Mouse (Mus musculus): Measurements from ENCODE around the gene Slc5a11. TPM values are rescaled to one million over a fixed set of nuclear protein-coding genes. Genes with fewer than 3 reads are reported as not detected.

Slc5a11 gene
- total RNA-seq, 2 experiments from 2014 or later, result not detected

GRCm38 (mm10) chr7:123193201-123193600 lies 21.4 kb upstream of the Slc5a11 start:
- no peak overlapping the region for H3K4me3 ChIP-seq
- H3K27ac ChIP-seq, result no peak overlapping the region
- TF ChIP-seq CTCF (IDR thresholded peaks at IDR 0.05), result no peak
- no peak for DNase-seq
- intact Hi-C loops (cut with DNase I), result no loop called here

GRCm38 (mm10) chr7:123194696-123195095 lies 19.9 kb upstream of the Slc5a11 start:
- no peak for TF ChIP-seq CTCF (IDR thresholded peaks at IDR 0.05)
- intact Hi-C loops (cut with DNase I), result no loop called here
- Histone ChIP-seq H3K4me3 (no peak overlapping the region), H3K27ac (no peak overlapping the region)
- DNase-seq, result no peak

GRCm38 (mm10) chr7:123196432-123196831 lies 18.1 kb upstream of the Slc5a11 start:
- no peak overlapping the region for H3K4me3 ChIP-seq
- H3K27ac ChIP-seq, result no peak overlapping the region
- intact Hi-C loops (cut with DNase I), result no loop called here
- DNase-seq, result no peak
- no peak for TF ChIP-seq CTCF (IDR thresholded peaks at IDR 0.05)

DNA sequence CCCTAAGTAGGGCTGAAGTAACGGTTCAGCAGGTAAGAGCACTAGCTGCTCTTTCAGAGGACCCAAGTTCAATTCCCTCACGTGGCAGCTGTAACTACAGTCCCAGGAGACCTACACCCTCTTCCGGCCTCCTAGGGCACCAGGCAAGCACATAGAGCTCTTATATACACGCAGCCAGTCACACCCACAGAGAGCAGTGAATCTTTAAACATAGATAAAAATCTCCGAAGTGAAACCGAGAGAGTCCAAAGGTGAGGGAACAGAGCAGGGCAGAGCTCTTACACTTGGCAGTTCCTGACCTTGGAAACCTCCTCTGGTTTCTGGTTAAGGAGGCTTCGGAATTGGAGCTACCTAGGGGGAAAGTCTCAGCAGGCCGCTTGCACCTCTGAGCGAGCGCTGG lies 15.9 kb upstream of the Slc5a11 start:
- DNase-seq, result no peak
- no peak overlapping the region for H3K4me3 ChIP-seq
- H3K27ac ChIP-seq, result no peak overlapping the region
- TF ChIP-seq CTCF (IDR thresholded peaks at IDR 0.05), result no peak
- intact Hi-C loops (cut with DNase I), result no loop called here

DNA sequence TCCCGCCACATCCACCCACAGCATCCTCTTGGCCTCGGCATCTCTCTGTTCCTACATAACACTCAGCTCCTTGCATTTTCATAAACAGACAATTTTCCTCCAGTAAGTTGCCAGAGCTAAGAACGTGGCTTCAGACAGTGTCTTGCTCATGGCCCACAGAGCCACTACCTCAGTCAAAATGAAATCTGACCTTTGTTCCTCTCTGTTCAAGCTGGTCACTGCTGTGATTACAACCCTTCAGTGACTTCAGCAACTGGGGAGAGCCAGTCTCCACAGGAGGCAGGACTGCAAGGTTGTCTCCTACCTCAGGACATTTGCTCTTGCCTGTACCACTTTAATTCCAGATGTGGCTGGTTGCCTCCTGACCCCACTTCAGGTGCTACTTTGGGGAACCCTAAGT lies 15.4 kb upstream of the Slc5a11 start:
- Histone ChIP-seq H3K27ac (no peak overlapping the region), H3K4me3 (no peak overlapping the region)
- TF ChIP-seq CTCF (IDR thresholded peaks at IDR 0.05), result no peak
- intact Hi-C loops (cut with DNase I), result no loop called here
- no peak for DNase-seq

- no peak overlapping the region for H3K27ac ChIP-seq
- no peak for TF ChIP-seq CTCF (IDR thresholded peaks at IDR 0.05)
- intact Hi-C loops (cut with DNase I), result no loop called here
- H3K4me3 ChIP-seq, result no peak overlapping the region
- DNase-seq, result no peak
Observed at GRCm38 (mm10) chr7:123199656-123200206, 14.8 kb upstream of the Slc5a11 start.

- intact Hi-C loops (cut with DNase I), result no loop called here
- no peak overlapping the region for H3K27ac ChIP-seq
- no peak for DNase-seq
- no peak for TF ChIP-seq CTCF (IDR thresholded peaks at IDR 0.05)
- H3K4me3 ChIP-seq, result no peak overlapping the region
Observed at GRCm38 (mm10) chr7:123200722-123201121, 13.9 kb upstream of the Slc5a11 start.

DNA sequence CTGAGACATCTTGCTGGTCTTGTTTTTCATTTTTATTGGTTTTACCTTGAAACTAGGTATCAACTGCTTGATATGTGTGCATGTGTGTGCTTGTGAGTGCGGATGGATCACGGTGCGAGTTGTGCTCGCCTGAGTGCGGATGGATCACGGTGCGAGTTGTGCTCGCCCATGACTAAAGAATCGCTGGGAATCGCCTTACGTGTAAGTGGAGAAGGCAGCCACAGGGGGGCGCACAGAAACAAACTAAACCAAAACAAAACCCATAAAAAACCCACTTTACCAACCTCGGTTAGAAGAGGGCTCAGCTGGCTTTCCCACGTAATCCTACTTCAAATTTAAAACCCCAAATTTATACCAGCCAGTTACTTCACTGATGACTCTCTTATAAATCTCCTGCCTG lies 9.3 kb upstream of the Slc5a11 start:
- intact Hi-C loops (cut with DNase I), result loop anchor here (1.0 to 5.0 kb wide), 2 partner anchors 192 to 261 kb away; no protein-coding TSS in a partner anchor
- TF ChIP-seq CTCF (IDR thresholded peaks at IDR 0.05), result peak; percentile 68
- Histone ChIP-seq H3K27ac (no peak overlapping the region), H3K4me3 (no peak overlapping the region)
- DNase-seq, result peak; percentile 49

- DNase-seq, result no peak
- no peak overlapping the region for H3K27ac ChIP-seq
- TF ChIP-seq CTCF (IDR thresholded peaks at IDR 0.05), result no peak
- no peak overlapping the region for H3K4me3 ChIP-seq
- intact Hi-C loops (cut with DNase I), result loop anchor here (5.0 kb wide), 1 partner anchor 190 kb away; no protein-coding TSS in a partner anchor
Observed at GRCm38 (mm10) chr7:123207561-123207960, 7.0 kb upstream of the Slc5a11 start.

GRCm38 (mm10) chr7:123209864-123210263 lies 4.7 kb upstream of the Slc5a11 start:
- Histone ChIP-seq H3K4me3 (no peak overlapping the region), H3K27ac (no peak overlapping the region)
- intact Hi-C loops (cut with DNase I), result loop anchor here (5.0 kb wide), 1 partner anchor 187 kb away; no protein-coding TSS in a partner anchor
- TF ChIP-seq CTCF (IDR thresholded peaks at IDR 0.05), result no peak
- DNase-seq, result no peak

DNA sequence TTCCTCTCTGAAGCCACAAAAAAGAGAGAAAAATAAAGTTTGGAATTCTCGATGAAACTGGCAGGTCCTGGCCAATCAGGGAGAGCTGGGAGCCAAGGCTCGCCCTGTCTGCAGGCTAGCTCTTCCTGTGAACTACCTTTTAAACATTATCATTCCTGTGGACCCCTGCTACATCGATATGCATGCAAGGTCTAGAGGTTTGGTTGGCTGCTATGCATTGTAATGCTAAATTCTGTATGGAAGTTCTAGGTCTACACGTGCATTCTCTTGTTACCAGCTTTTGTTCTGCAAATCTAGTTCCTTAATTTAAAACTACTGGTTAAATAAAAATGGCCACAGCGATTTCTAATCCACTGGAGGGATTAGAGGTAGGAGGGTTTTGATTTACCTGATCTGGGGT lies 3.1 kb upstream of the Slc5a11 start:
- no peak for DNase-seq
- no peak overlapping the region for H3K4me3 ChIP-seq
- no peak overlapping the region for H3K27ac ChIP-seq
- intact Hi-C loops (cut with DNase I), result no loop called here
- TF ChIP-seq CTCF (IDR thresholded peaks at IDR 0.05), result no peak

DNA sequence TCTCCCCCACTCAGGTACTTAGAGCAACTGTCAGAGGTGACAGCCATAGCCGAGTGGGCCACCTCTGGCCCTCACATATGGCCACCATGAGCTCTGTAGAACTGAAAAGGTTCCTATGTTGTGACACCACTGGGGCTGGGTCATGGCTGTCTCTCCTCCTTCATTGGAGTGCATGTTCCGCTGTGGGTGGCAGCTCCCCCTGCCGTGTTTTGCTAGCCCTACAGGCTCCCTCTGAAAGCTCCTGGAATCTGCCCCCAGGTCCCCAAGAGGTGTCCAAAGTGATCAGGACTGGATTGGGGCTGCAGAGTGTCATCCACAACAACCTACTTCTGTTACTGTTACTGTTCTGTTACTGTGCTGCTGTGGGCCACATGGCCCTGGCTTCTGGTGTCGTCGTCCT lies 2.3 kb upstream of the Slc5a11 start:
- no peak for TF ChIP-seq CTCF (IDR thresholded peaks at IDR 0.05)
- no peak overlapping the region for H3K27ac ChIP-seq
- intact Hi-C loops (cut with DNase I), result no loop called here
- DNase-seq, result no peak
- H3K4me3 ChIP-seq, result no peak overlapping the region

DNA sequence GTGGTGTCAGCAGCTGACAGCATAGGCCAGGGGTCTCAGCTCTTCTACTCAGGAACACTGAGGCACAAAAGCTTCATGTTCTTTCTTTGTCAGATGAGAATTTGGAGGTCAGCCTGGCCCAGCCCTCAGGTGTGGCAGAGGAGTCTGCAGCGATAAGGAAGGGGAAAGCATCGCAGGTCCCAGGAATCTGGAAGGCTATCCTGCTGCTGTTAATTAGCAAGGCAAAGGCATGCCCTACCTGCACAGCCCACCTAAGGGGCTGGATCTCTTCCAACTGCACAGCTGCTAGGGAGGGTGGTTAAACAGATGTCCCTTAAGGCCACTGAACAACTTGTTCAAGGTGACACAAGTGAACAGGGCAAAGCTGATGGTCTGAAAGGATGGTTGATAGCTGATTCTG lies 558 bp downstream of the Slc5a11 start:
- intact Hi-C loops (cut with DNase I), result no loop called here

More for the DNA sequence above, 558 bp downstream of the Slc5a11 start:
- no peak overlapping the region for H3K27ac ChIP-seq
- no peak for DNase-seq
- TF ChIP-seq CTCF (IDR thresholded peaks at IDR 0.05), result no peak
- no peak overlapping the region for H3K4me3 ChIP-seq

All from gastrocnemius, adult 2 months (tissue).